Mouse (Mus musculus): Measurements from ENCODE around the gene Hnrnpul2. TPM values are rescaled to one million over a fixed set of nuclear protein-coding genes. Genes with fewer than 3 reads are reported as not detected.

The Hnrnpul2 gene
- total RNA-seq (2023), result 100 to 1,000 TPM; 125 TPM

DNA sequence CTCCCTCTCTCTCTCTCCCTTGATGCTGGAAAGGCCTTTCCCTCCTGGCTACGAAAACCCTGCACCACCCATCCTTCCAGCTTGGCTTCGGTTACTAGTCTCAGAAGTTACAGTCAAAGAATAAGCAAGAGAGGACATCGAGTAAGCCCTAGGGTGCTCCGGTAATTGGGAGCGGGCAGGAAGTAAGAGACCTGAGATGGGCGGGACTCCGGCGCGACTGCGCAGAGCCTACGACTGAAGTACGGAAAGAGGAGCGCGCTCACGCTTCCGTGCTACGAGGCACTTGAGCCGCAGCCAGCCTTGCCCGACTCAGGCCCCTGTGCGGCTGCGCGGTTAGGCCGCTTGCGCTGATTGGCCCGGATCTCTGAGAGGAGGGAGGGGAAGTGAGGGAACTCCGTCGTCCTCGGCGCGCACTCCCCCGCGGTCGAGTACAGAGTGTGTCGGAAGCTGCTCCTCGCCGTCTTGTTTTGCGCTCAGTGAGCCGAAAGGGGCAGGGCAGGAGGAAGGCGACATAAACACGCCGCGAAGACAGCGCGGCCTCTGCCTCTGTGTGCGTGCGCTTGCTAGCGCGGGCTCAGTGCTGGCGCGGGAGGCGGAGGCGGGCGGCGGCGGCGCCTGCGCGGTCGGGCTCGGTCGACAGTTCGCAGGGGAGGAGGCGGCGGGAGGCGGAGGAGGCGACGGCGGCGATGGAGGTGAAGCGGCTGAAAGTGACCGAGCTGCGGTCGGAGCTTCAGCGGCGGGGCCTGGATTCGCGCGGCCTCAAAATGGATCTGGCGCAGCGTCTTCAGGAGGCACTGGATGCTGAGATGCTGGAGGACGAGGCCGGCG, at the start of gene Hnrnpul2:
Gene Hnrnpul2 (plus strand): TSS at position 415 of the 828 bp plus-strand sequence.

GRCm38 (mm10) chr19:8770567-8771270, 49.1 kb upstream of the Hnrnpul2 start, which contains the start of gene Tmem223:
Tmem223 (plus strand) TSS chr19:8770996.

GRCm38 (mm10) chr19:8774086-8774835, 45.5 kb upstream of the Hnrnpul2 start, which contains the start of gene Tmem179b:
Tmem179b (minus strand) TSS chr19:8774467.

DNA sequence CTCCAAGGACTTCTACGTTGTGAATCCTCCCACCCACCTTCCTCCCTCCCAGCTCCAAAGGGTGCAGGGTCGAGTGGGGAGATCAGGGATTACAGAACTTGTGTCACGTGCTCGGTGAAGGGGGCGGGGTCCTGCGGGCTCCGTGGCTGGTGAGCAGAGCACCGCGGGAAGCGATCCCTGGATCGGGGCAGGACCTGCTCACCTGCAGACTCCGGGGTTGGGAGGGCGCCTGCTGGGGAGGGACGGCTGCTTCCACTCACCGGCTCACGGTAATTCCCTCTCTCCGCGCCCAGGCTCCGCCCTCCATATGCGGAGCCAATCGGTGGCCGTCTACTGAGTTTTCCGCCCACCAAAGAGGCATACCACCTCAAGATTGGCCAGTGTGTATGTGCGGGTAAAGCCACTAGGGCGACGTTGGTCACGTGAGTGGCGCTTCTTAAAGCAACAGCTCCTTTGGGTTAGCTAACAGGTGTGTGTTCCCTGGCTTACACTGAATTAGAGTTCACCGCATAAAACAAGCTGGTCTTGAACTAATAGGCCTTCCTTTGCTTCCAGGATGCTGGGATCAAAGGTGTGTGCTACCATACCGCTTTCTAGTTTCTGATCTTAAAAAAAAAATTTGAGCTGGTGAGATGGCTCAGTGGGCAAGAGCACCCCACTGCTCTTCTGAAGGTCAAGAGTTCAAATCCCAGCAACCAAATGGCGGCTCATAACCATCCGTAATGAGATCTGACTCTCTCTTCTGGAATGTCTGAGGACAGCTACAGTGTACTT, 33.6 kb upstream of the Hnrnpul2 start, which contains the start of gene Taf6l:
Gene Taf6l (minus strand): TSS at position 410 of the 774 bp plus-strand sequence.

GRCm38 (mm10) chr19:8798264-8798946, 21.4 kb upstream of the Hnrnpul2 start, which contains the start of gene Polr2g:
Polr2g (minus strand) TSS chr19:8798577.

GRCm38 (mm10) chr19:8802130-8802821, 17.5 kb upstream of the Hnrnpul2 start, which contains the start of gene Zbtb3:
Zbtb3 (plus strand) TSS chr19:8802555.

DNA sequence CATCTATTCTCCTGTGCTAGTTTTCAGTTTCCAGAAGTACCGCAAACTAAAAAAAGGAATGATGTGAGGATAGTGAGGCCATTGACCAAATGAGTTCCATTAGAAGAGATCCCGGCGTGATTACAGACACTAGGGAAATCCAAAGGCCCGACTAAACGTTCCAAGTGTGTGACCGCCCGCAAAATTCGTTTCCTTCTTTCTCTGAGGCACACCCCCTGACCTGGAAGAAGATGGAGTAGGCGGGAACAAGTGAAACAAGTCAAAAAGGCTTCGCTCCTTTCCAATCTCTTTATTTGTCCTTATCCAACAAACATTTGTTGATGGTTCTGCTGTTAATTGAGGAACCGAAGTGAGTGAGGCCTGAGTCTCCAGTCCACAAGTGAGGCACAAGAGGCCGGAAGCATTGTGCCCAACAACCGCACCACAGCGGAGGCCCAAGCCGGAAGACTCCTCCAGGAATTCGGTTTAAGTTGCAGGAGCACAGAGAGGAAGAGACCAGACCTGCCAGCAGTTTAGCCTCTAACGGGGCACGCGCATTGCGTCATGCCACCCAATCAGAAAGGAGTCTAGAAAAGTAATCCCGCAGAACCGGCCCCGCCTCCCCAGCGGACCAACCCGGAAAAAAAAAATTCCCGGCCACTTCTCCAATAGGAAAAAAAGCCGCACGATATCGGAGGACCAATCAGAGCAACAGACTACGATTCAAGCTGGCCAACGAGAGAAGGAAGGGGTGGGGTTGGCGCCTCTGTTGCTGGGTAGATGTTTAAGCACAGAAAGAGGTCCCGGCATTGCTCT, 812 bp upstream of the Hnrnpul2 start, which contains the start of gene Ttc9c:
Gene Ttc9c (minus strand): TSS at position 533 of the 795 bp plus-strand sequence.

GRCm38 (mm10) chr19:8829660-8830059, 9.8 kb downstream of the Hnrnpul2 start, which contains the start of gene AC129217.1:
AC129217.1 (plus strand) TSS chr19:8829773.

GRCm38 (mm10) chr19:8837251-8837791, 17.5 kb downstream of the Hnrnpul2 start, which contains the start of gene Bscl2:
Bscl2 (plus strand) TSS chr19:8837467.

GRCm38 (mm10) chr19:8839103-8839907, 19.5 kb downstream of the Hnrnpul2 start, which contains the start of gene Gng3:
Gng3 (minus strand) TSS chr19:8839194.

GRCm38 (mm10) chr19:8850402-8850901, 30.6 kb downstream of the Hnrnpul2 start, which contains the start of gene Lrrn4cl:
Lrrn4cl (plus strand) TSS chr19:8850768.

GRCm38 (mm10) chr19:8871267-8872186, 51.7 kb downstream of the Hnrnpul2 start, which contains the start of gene Ubxn1:
Ubxn1 (plus strand) TSS chr19:8871496.

GRCm38 (mm10) chr19:8880311-8881033, 60.7 kb downstream of the Hnrnpul2 start, which contains the start of gene Uqcc3:
Uqcc3 (minus strand) TSS chr19:8880923.

DNA sequence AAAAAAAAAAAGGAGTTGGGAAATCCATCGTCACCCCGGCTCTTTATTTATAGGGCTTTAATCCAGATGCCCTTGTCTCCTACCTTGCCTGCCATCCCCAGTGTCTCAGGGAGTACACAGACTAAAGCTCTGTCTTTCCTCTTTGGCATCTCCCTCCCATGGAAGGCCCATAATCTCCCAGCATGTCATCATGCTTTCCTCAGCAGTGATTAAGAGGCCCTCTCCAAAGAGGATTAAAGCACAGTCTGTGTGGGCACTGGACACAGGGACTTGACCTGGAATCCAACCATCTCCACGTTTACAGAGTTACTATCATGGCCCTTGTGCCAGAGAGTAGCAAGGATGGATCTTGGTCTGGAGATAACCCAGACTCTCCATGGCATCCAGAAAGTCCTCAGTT, 63.8 kb downstream of the Hnrnpul2 start, which contains the start of the genes Lbhd1 and Gm49403:
Gene Lbhd1 (plus strand): TSS at position 117 of the 400 bp plus-strand sequence.
Gene Gm49403 (plus strand): TSS at position 315 of the 400 bp plus-strand sequence.

